Mouse (Mus musculus) kidney, adult 2 months (tissue): ENCODE measurements around the gene Wnt4. TPM values are rescaled to one million over a fixed set of nuclear protein-coding genes. Genes with fewer than 3 reads are reported as not detected.

Experiments
- DNase-seq: peaks from one replicate; pipeline ENCODE4 v3.0.0; 2021
- H3K27ac ChIP-seq: fragments of 200-500 bp; 2 replicates; pipeline ENCODE4 v1.5.1; 2012; ENCODE audit warnings: low read depth, low read length, control low read depth, inconsistent platforms; ENCODE audit not compliant: insufficient read depth
- H3K27me3 ChIP-seq: fragments of 200-500 bp; replicated peaks from 2 replicates; pipeline ENCODE4 v1.6.1; 2012; ENCODE audit warnings: mild to moderate bottlenecking, moderate library complexity, low read length, inconsistent platforms; ENCODE audit not compliant: control insufficient read depth, insufficient read depth
- H3K36me3 ChIP-seq: fragments of 200-500 bp; 2 replicates; pipeline ENCODE4 v1.6.1; 2012; ENCODE audit warnings: mild to moderate bottlenecking, moderate library complexity, low read length, inconsistent platforms; ENCODE audit not compliant: control insufficient read depth, insufficient read depth
- H3K4me1 ChIP-seq: fragments of 200-500 bp; 2 replicates; pipeline ENCODE4 v1.6.1; 2011; ENCODE audit warnings: low read length; ENCODE audit not compliant: control insufficient read depth, insufficient read depth
- H3K4me3 ChIP-seq: fragments of 200-500 bp; 2 replicates; pipeline ENCODE4 v1.5.1; 2011; ENCODE audit warnings: mild to moderate bottlenecking, low read depth, low read length, control low read depth; ENCODE audit not compliant: insufficient read depth
- CTCF ChIP-seq: fragments of 200-500 bp; conservative IDR thresholded peaks from 2 replicates; pipeline ENCODE4 v1.5.1; 2011; ENCODE audit warnings: low read depth, mild to moderate bottlenecking, control low read depth, low read length, moderate library complexity, mixed read lengths; ENCODE audit not compliant: insufficient read depth, insufficient read length
- POLR2A ChIP-seq: fragments of 200-500 bp; IDR thresholded peaks from one replicate; pipeline ENCODE4 v1.6.1; 2011; ENCODE audit warnings: low read depth, low read length, control low read depth
- WGBS: fragments of 180-500 bp; shearing (Covaris S2); methylation state at CpG from one replicate; pipeline ENCODE4 v1.1.7; 2018; 5-methylcytosine and 5-hydroxymethylcytosine counted together
- polyA plus RNA-seq: library from polyadenylated mRNA; depleted of rRNA; stranded (reverse); fragments of >200 nt; gene quantifications from 2 replicates; pipeline ENCODE4 v1.2.3, GENCODE M21; 2012

The Wnt4 gene
- polyA plus RNA-seq, 1 experiment: 2.1 TPM

- Histone ChIP-seq H3K4me3 (no peak overlapping the region), H3K4me1 (no peaks in the 10 kb centered on the region), H3K36me3 (no peaks in the 10 kb centered on the region), H3K27ac (no peak overlapping the region), H3K27me3 (no peaks in the 10 kb centered on the region)
- no peak for DNase-seq
- 70% methylated on average over 8 of the region's 8 CpGs for WGBS
- no peak for TF ChIP-seq POLR2A
- TF ChIP-seq CTCF: no peak
These were observed 21.1 kb downstream of the Wnt4 start for GRCm38 (mm10) chr4:137298406-137298805.

GRCm38 (mm10) chr4:137300227-137300626 lies 22.9 kb downstream of the Wnt4 start:
- Histone ChIP-seq H3K4me1 (no peaks in the 10 kb centered on the region), H3K27ac (no peak overlapping the region), H3K36me3 (no peaks in the 10 kb centered on the region), H3K27me3 (no peaks in the 10 kb centered on the region), H3K4me3 (no peak overlapping the region)
- DNase-seq: no peak
- TF ChIP-seq CTCF (no peak), POLR2A (no peak)
- 92% methylated on average over 13 of the region's 13 CpGs for WGBS

- Histone ChIP-seq H3K4me3 (no peak overlapping the region), H3K27ac (no peak overlapping the region), H3K36me3 (no peaks in the 10 kb centered on the region), H3K27me3 (no peaks in the 10 kb centered on the region), H3K4me1 (no peaks in the 10 kb centered on the region)
- WGBS: 59% methylated on average over 16 of the region's 16 CpGs
- no peak for DNase-seq
- TF ChIP-seq CTCF: no peak
- TF ChIP-seq POLR2A: no peak
These were observed 24.3 kb downstream of the Wnt4 start for GRCm38 (mm10) chr4:137301635-137302034.

- no peaks in the 10 kb centered on the region for H3K27me3 ChIP-seq
- 93% methylated on average over 7 of the region's 7 CpGs for WGBS
- TF ChIP-seq POLR2A (no peak), CTCF (no peak)
- H3K27ac ChIP-seq: no peak overlapping the region
- DNase-seq: no peak
- no peaks in the 10 kb centered on the region for H3K4me1 ChIP-seq
- H3K36me3 ChIP-seq: no peaks in the 10 kb centered on the region
- no peak overlapping the region for H3K4me3 ChIP-seq
These were observed 26.8 kb downstream of the Wnt4 start for GRCm38 (mm10) chr4:137304106-137304505.

- Histone ChIP-seq H3K27me3 (no peaks in the 10 kb centered on the region), H3K27ac (no peak overlapping the region), H3K4me3 (no peak overlapping the region), H3K36me3 (no peaks in the 10 kb centered on the region), H3K4me1 (no peaks in the 10 kb centered on the region)
- DNase-seq: no peak
- 87% methylated on average over 7 of the region's 7 CpGs for WGBS
- no peak for TF ChIP-seq POLR2A
- TF ChIP-seq CTCF: no peak
These were observed 27.8 kb downstream of the Wnt4 start for GRCm38 (mm10) chr4:137305066-137305465.

- Histone ChIP-seq H3K4me1 (no peaks in the 10 kb centered on the region), H3K4me3 (no peak overlapping the region), H3K36me3 (no peaks in the 10 kb centered on the region), H3K27me3 (no peaks in the 10 kb centered on the region), H3K27ac (no peak overlapping the region)
- peak; percentile 29 for DNase-seq
- WGBS: 69% methylated on average over 13 of the region's 13 CpGs
- TF ChIP-seq POLR2A (no peak), CTCF (no peak)
These were observed 28.7 kb downstream of the Wnt4 start for GRCm38 (mm10) chr4:137305831-137306576.

GRCm38 (mm10) chr4:137306577-137306888 lies 29.2 kb downstream of the Wnt4 start:
- TF ChIP-seq CTCF: no peak
- TF ChIP-seq POLR2A: no peak
- Histone ChIP-seq H3K27ac (no peak overlapping the region), H3K36me3 (no peaks in the 10 kb centered on the region), H3K27me3 (no peaks in the 10 kb centered on the region), H3K4me3 (no peak overlapping the region), H3K4me1 (no peaks in the 10 kb centered on the region)
- 55% methylated on average over 8 of the region's 8 CpGs for WGBS
- no peak for DNase-seq
